ENCODE assay signal across 9 mouse cellular contexts in the genomic region with DNA sequence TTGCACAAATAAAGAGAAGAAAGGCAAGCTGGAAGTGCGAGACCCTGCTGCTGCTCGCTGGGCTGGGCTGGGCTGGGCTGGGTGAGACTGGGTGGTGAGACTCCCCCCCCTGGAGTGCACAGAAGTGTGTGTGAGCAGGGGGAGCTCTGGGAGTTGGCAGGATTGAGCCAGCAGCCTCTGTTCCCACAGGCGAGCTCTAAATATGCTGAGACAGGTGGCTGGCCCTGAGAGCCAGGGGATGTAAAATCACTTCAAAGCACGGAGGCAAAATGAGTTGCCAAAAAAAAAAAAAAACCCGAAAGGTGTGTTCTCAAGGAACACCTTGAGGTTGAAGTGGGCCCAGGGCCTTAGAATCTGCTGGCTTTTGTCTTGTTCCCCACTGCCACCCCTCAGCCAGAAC. TPM values are rescaled to one million over a fixed set of nuclear protein-coding genes. Genes with fewer than 3 reads are reported as not detected.
DNase-seq lines count a peak whose midpoint lies in the region; ATAC-seq and TF ChIP-seq lines count a peak whose summit lies in the region.
"Had no signal": no experiment of that assay in that cellular context is flagged by ENCODE, and none has a peak within 500 bp of the region (broad histone marks: within the 10 kb centered on the region; RNA-seq: fewer than 3 reads in every experiment).

No protein-coding gene starts in this region.

- no peaks in the 10 kb centered on the region for H3K27me3 ChIP-seq in heart, embryonic 16.5 days (ENCODE audit: control insufficient read depth, insufficient read depth, low read length)
- H3K27me3 ChIP-seq in heart, embryonic 10.5 days (ENCODE audit: insufficient read depth, poor library complexity, severe bottlenecking): no peaks in the 10 kb centered on the region
- no peaks in the 10 kb centered on the region for H3K27me3 ChIP-seq in embryonic facial prominence, embryonic 14.5 days (replicated peaks; ENCODE audit: control insufficient read depth, insufficient read depth, low read length)
- no peaks in the 10 kb centered on the region for H3K27me3 ChIP-seq in stomach, postnatal 0 days (ENCODE audit: control insufficient read depth, insufficient read depth, low read length)

- H3K27ac ChIP-seq in heart, embryonic 16.5 days (ENCODE audit: low read length): peak overlapping the region; percentile 30; the same call in 1 of the 2 replicates
- no peak overlapping the region for H3K27ac ChIP-seq in heart, embryonic 10.5 days
- peak overlapping the region; percentile 40 for H3K27ac ChIP-seq in embryonic facial prominence, embryonic 14.5 days (replicated peaks; ENCODE audit: low read depth, low read length)
- 0 out of 2 replicates have a peak overlapping the region, but pooled peaks have one; percentile 67 for H3K27ac ChIP-seq in stomach, postnatal 0 days (replicated peaks)

- no peak for DNase-seq in heart, embryonic 10.5 days (ENCODE audit: low spot score)
- DNase-seq in right cerebral cortex, postnatal 25 days: peak; percentile 47
- no peak for DNase-seq in right cerebral cortex, adult 18-20 months
- DNase-seq in embryonic facial prominence, embryonic 14.5 days (ENCODE audit: low spot score): peak; percentile 59
- DNase-seq in stomach, postnatal 0 days (ENCODE audit: low spot score): no peak
- no peak for DNase-seq in kidney, adult 18-20 months
- DNase-seq: lung, postnatal 36 days had no signal

- no peaks in the 10 kb centered on the region for H3K9me3 ChIP-seq in heart, embryonic 16.5 days (replicated peaks; ENCODE audit: control insufficient read depth, low read length)
- H3K9me3 ChIP-seq in heart, embryonic 10.5 days: no peaks in the 10 kb centered on the region
- no peaks in the 10 kb centered on the region for H3K9me3 ChIP-seq in embryonic facial prominence, embryonic 14.5 days (ENCODE audit: control insufficient read depth, low read length)
- no peaks in the 10 kb centered on the region for H3K9me3 ChIP-seq in stomach, postnatal 0 days (ENCODE audit: control insufficient read depth, low read length)

- H3K9ac ChIP-seq in heart, embryonic 16.5 days (ENCODE audit: low read length): peak overlapping the region; percentile 33; the same call in 1 of the 2 replicates
- no peak overlapping the region for H3K9ac ChIP-seq in embryonic facial prominence, embryonic 14.5 days (ENCODE audit: low read depth, low read length)
- H3K9ac ChIP-seq in stomach, postnatal 0 days (ENCODE audit: low read length): no peak overlapping the region

- H3K36me3 ChIP-seq in heart, embryonic 16.5 days (ENCODE audit: control insufficient read depth, insufficient read depth): peaks cover 30% of the 10 kb centered on the region
- peaks cover 60% of the 10 kb centered on the region for H3K36me3 ChIP-seq in heart, embryonic 10.5 days
- H3K36me3 ChIP-seq in embryonic facial prominence, embryonic 14.5 days (ENCODE audit: control insufficient read depth, insufficient read depth, low read length): peaks cover 50% of the 10 kb centered on the region
- peaks cover 6% of the 10 kb centered on the region; the same call in 1 of the 2 replicates for H3K36me3 ChIP-seq in stomach, postnatal 0 days (ENCODE audit: control insufficient read depth, insufficient read depth, low read length)

- no peak for TF ChIP-seq CTCF in stomach, postnatal 0 days (IDR thresholded peaks at IDR 0.05; ENCODE audit: low read depth)

- no peak for ATAC-seq in heart, embryonic 16.5 days (replicated peaks; ENCODE audit: extremely low read depth, insufficient read depth, low FRiP score)
- ATAC-seq in embryonic facial prominence, embryonic 14.5 days (ENCODE audit: low read depth): 0 out of 2 replicates have a peak, but pooled peaks have one; percentile 38
- ATAC-seq in stomach, postnatal 0 days (ENCODE audit: low FRiP score, low TSS enrichment): no peak
- ATAC-seq in megakaryocyte progenitor cell, adult 5-6 weeks (replicated peaks; ENCODE audit: poor library complexity): no peak

- H3K4me3 ChIP-seq in heart, embryonic 16.5 days (ENCODE audit: low read length): no peak overlapping the region
- no peak overlapping the region for H3K4me3 ChIP-seq in heart, embryonic 10.5 days
- no peak overlapping the region for H3K4me3 ChIP-seq in embryonic facial prominence, embryonic 14.5 days (ENCODE audit: low read depth, low read length)
- no peak overlapping the region for H3K4me3 ChIP-seq in stomach, postnatal 0 days (ENCODE audit: low read depth, low read length)

- no peak for TF ChIP-seq EP300 in stomach, postnatal 0 days (optimal IDR thresholded peaks at IDR 0.05)

- no peaks in the 10 kb centered on the region; the same call in 1 of the 2 replicates for H3K4me1 ChIP-seq in heart, embryonic 16.5 days (ENCODE audit: control insufficient read depth, insufficient read depth, low read length)
- H3K4me1 ChIP-seq in heart, embryonic 10.5 days: peaks cover 4% of the 10 kb centered on the region; the same call in 1 of the 2 replicates
- H3K4me1 ChIP-seq in embryonic facial prominence, embryonic 14.5 days (ENCODE audit: control insufficient read depth, insufficient read depth, low read length): peaks cover 6% of the 10 kb centered on the region; the same call in 1 of the 2 replicates
- no peaks in the 10 kb centered on the region for H3K4me1 ChIP-seq in stomach, postnatal 0 days (replicated peaks; ENCODE audit: control insufficient read depth, insufficient read depth)

- 69% methylated on average over 5 of the region's 5 CpGs for WGBS in heart, embryonic 16.5 days
- 73% methylated on average over 5 of the region's 5 CpGs for WGBS in heart, embryonic 10.5 days
- 49% methylated on average over 5 of the region's 5 CpGs for WGBS in embryonic facial prominence, embryonic 14.5 days
- WGBS in stomach, postnatal 0 days: 57% methylated on average over 5 of the region's 5 CpGs

- no peak overlapping the region for H3K4me2 ChIP-seq in heart, embryonic 16.5 days (ENCODE audit: low read depth, low read length)
- 0 out of 2 replicates have a peak overlapping the region, but pooled peaks have one; percentile 6 for H3K4me2 ChIP-seq in embryonic facial prominence, embryonic 14.5 days (ENCODE audit: low read depth, low read length)
- no peak overlapping the region for H3K4me2 ChIP-seq in stomach, postnatal 0 days (replicated peaks; ENCODE audit: low read depth)

RNA-seq across cellular contexts. Expression of gene Slc35b1, which starts 7.3 kb away (rescaled TPM):
- 71.2 and 73.0 TPM in 2 replicates for polyA plus RNA-seq in heart, embryonic 16.5 days (2015; fragmentation: Nextera tagmentation; extraction: Ambion mirVana)
- 103 and 119 TPM in 2 replicates for polyA plus RNA-seq in heart, embryonic 10.5 days (2016; fragmentation: Nextera tagmentation; extraction: Ambion mirVana)
- polyA plus RNA-seq in embryonic facial prominence, embryonic 14.5 days (2014; fragmentation: Nextera tagmentation; extraction: Ambion mirVana): 105 and 108 TPM in 2 replicates
- 106 and 110 TPM in 2 replicates for polyA plus RNA-seq in stomach, postnatal 0 days (2015; fragmentation: Nextera tagmentation; extraction: Ambion mirVana)
- 82.6 and 88.6 TPM in 2 replicates for total RNA-seq in megakaryocyte progenitor cell, adult 5-6 weeks (2015)
- 61.2 and 85.6 TPM in 2 replicates for total RNA-seq in megakaryocyte progenitor cell, adult 5-6 weeks (2017)

RNA-seq across cellular contexts. Expression of gene Spop, which starts 22.1 kb away (rescaled TPM):
- polyA plus RNA-seq in heart, embryonic 16.5 days (2015; fragmentation: Nextera tagmentation; extraction: Ambion mirVana): 135 and 157 TPM in 2 replicates
- 103 TPM in 2 replicates for polyA plus RNA-seq in heart, embryonic 10.5 days (2016; fragmentation: Nextera tagmentation; extraction: Ambion mirVana)
- polyA plus RNA-seq in embryonic facial prominence, embryonic 14.5 days (2014; fragmentation: Nextera tagmentation; extraction: Ambion mirVana): 98.3 and 106 TPM in 2 replicates
- polyA plus RNA-seq in stomach, postnatal 0 days (2015; fragmentation: Nextera tagmentation; extraction: Ambion mirVana): 92.4 and 96.0 TPM in 2 replicates
- total RNA-seq in megakaryocyte progenitor cell, adult 5-6 weeks (2015): 88.9 and 102 TPM in 2 replicates
- total RNA-seq in megakaryocyte progenitor cell, adult 5-6 weeks (2017): 60.2 and 63.3 TPM in 2 replicates

RNA-seq across cellular contexts. Expression of gene Fam117a, which starts 54.9 kb away (rescaled TPM):
- 5.0 and 6.3 TPM in 2 replicates for polyA plus RNA-seq in heart, embryonic 16.5 days (2015; fragmentation: Nextera tagmentation; extraction: Ambion mirVana)
- 8.2 and 10.7 TPM in 2 replicates for polyA plus RNA-seq in heart, embryonic 10.5 days (2016; fragmentation: Nextera tagmentation; extraction: Ambion mirVana)
- polyA plus RNA-seq in embryonic facial prominence, embryonic 14.5 days (2014; fragmentation: Nextera tagmentation; extraction: Ambion mirVana): 15.2 and 15.5 TPM in 2 replicates
- polyA plus RNA-seq in stomach, postnatal 0 days (2015; fragmentation: Nextera tagmentation; extraction: Ambion mirVana): 5.7 and 6.7 TPM in 2 replicates
- total RNA-seq in megakaryocyte progenitor cell, adult 5-6 weeks (2015): 90.4 and 98.3 TPM in 2 replicates
- total RNA-seq in megakaryocyte progenitor cell, adult 5-6 weeks (2017): 89.6 and 91.8 TPM in 2 replicates

Comparison
In these comparisons a context has a peak if more than half of its experiments do, and no peak if none do; other contexts are left out.
1. DNase-seq: peak in right cerebral cortex, postnatal 25 days (single experiment) and embryonic facial prominence, embryonic 14.5 days (single experiment); none in heart, embryonic 10.5 days (single experiment), right cerebral cortex, adult 18-20 months (single experiment), stomach, postnatal 0 days (single experiment) and kidney, adult 18-20 months (single experiment).